Mouse (Mus musculus) lung, embryonic 14.5 days (tissue): ENCODE measurements around the gene Tm4sf20. TPM values are rescaled to one million over a fixed set of nuclear protein-coding genes. Genes with fewer than 3 reads are reported as not detected.

Experiments
- ATAC-seq: fragments of 200-750 bp; cut with Nextera tagmentation; 2 replicates; pipeline ENCODE4 v1.8.0; 2017; ENCODE audit warnings: mild to moderate bottlenecking, moderate TSS enrichment, moderate library complexity; ENCODE audit not compliant: insufficient read depth
- DNase-seq: peaks from one replicate; pipeline ENCODE4 v3.0.0-alpha.2; 2015
- H3K27ac ChIP-seq: fragments of 300-500 bp; sonication (generic); 2 replicates; pipeline ENCODE4 v1.5.1; 2014; ENCODE audit warnings: low read depth, mild to moderate bottlenecking, moderate library complexity
- H3K27me3 ChIP-seq: fragments of 300-500 bp; sonication (generic); 2 replicates; pipeline ENCODE4 v1.6.1; 2014; ENCODE audit warnings: low read length, control low read depth; ENCODE audit not compliant: insufficient read depth
- H3K36me3 ChIP-seq: fragments of 300-500 bp; sonication (generic); 2 replicates; pipeline ENCODE4 v1.6.1; 2014; ENCODE audit warnings: control low read depth; ENCODE audit not compliant: insufficient read depth
- H3K4me1 ChIP-seq: fragments of 300-500 bp; sonication (generic); 2 replicates; pipeline ENCODE4 v1.6.1; 2014; ENCODE audit warnings: antibody characterized with exemption, control low read depth; ENCODE audit not compliant: insufficient read depth
- H3K4me2 ChIP-seq: fragments of 300-500 bp; sonication (generic); 2 replicates; pipeline ENCODE4 v1.6.1; 2014; ENCODE audit warnings: mild to moderate bottlenecking
- H3K4me3 ChIP-seq: fragments of 300-500 bp; sonication (generic); 2 replicates; pipeline ENCODE4 v1.5.1; 2014; ENCODE audit warnings: low read depth, low read length
- H3K9ac ChIP-seq: fragments of 300-500 bp; sonication (generic); 2 replicates; pipeline ENCODE4 v1.6.1; 2014
- H3K9me3 ChIP-seq: fragments of 300-500 bp; sonication (generic); 2 replicates; pipeline ENCODE4 v1.6.1; 2016; ENCODE audit warnings: low read depth, low read length, control low read depth
- CTCF ChIP-seq: IDR thresholded peaks from 2 replicates; pipeline ENCODE4 v1.5.1; 2016; ENCODE audit warnings: antibody characterized with exemption, low read depth
- WGBS: fragments of 180-500 bp; shearing (Covaris S2); extraction: QIAGEN DNeasy Blood & Tissue Kit; methylation state at CpG from one replicate; pipeline ENCODE4 v1.1.7; 2014; 5-methylcytosine and 5-hydroxymethylcytosine counted together
- polyA plus RNA-seq: library from polyadenylated mRNA; unstranded; fragments of >200 nt; fragmentation: Nextera tagmentation; extraction: Ambion mirVana; gene quantifications from 2 replicates; pipeline ENCODE4 v1.2.1, GENCODE M21; 2014

Tm4sf20 gene
- polyA plus RNA-seq, 1 experiment from 2014 or later = not detected

- H3K4me1 ChIP-seq = no peaks in the 10 kb centered on the region
- no peak overlapping the region for H3K27ac ChIP-seq
- ATAC-seq = no peak
- H3K36me3 ChIP-seq = no peaks in the 10 kb centered on the region
- no peaks in the 10 kb centered on the region for H3K27me3 ChIP-seq
- H3K9me3 ChIP-seq = no peaks in the 10 kb centered on the region
- DNase-seq = no peak
- 75% methylated on average over 6 of the region's 6 CpGs for WGBS
- no peak for TF ChIP-seq CTCF
- H3K9ac ChIP-seq = no peak overlapping the region
- no peak overlapping the region for H3K4me3 ChIP-seq
- H3K4me2 ChIP-seq = no peak overlapping the region
Observed at GRCm38 (mm10) chr1:82779388-82779966, 11.2 kb upstream of the Tm4sf20 start.

GRCm38 (mm10) chr1:82775293-82775692, 7.0 kb upstream of the Tm4sf20 start:
- Histone ChIP-seq H3K4me2 (no peak overlapping the region), H3K4me3 (no peak overlapping the region), H3K9me3 (no peaks in the 10 kb centered on the region), H3K4me1 (no peaks in the 10 kb centered on the region), H3K27ac (no peak overlapping the region), H3K36me3 (no peaks in the 10 kb centered on the region), H3K9ac (no peak overlapping the region), H3K27me3 (no peaks in the 10 kb centered on the region)
- 88% methylated on average over 4 of the region's 4 CpGs for WGBS
- TF ChIP-seq CTCF = no peak
- no peak for DNase-seq
- ATAC-seq = no peak

- Histone ChIP-seq H3K4me1 (no peaks in the 10 kb centered on the region), H3K36me3 (no peaks in the 10 kb centered on the region), H3K9ac (no peak overlapping the region), H3K27ac (no peak overlapping the region), H3K4me3 (no peak overlapping the region), H3K9me3 (no peaks in the 10 kb centered on the region), H3K4me2 (no peak overlapping the region), H3K27me3 (no peaks in the 10 kb centered on the region)
- peak; percentile 6; the same call in 1 of the 2 replicates for TF ChIP-seq CTCF
- DNase-seq = no peak
- no peak for ATAC-seq
- 62% methylated on average over 5 of the region's 5 CpGs for WGBS
Observed at GRCm38 (mm10) chr1:82773208-82773607, 4.9 kb upstream of the Tm4sf20 start.

GRCm38 (mm10) chr1:82772428-82772827, 4.2 kb upstream of the Tm4sf20 start:
- H3K9ac ChIP-seq = no peak overlapping the region
- no peaks in the 10 kb centered on the region for H3K36me3 ChIP-seq
- ATAC-seq (no peak), DNase-seq (no peak)
- no peaks in the 10 kb centered on the region for H3K27me3 ChIP-seq
- no peak overlapping the region for H3K27ac ChIP-seq
- WGBS = 72% methylated on average over 4 of the region's 4 CpGs
- no peaks in the 10 kb centered on the region for H3K4me1 ChIP-seq
- no peaks in the 10 kb centered on the region for H3K9me3 ChIP-seq
- no peak overlapping the region for H3K4me2 ChIP-seq
- no peak overlapping the region for H3K4me3 ChIP-seq
- TF ChIP-seq CTCF = no peak

- no peaks in the 10 kb centered on the region for H3K9me3 ChIP-seq
- H3K27ac ChIP-seq = no peak within 1 kb of the TSS
- H3K36me3 ChIP-seq = no peaks in the 10 kb centered on the region
- no peak for ATAC-seq
- no peak within 1 kb of the TSS for H3K4me2 ChIP-seq
- no peak for TF ChIP-seq CTCF
- H3K4me3 ChIP-seq = no peak within 1 kb of the TSS
- 84% methylated on average over 15 of the region's 15 CpGs for WGBS
- H3K27me3 ChIP-seq = no peaks in the 10 kb centered on the region
- no peak for DNase-seq
- no peak within 1 kb of the TSS for H3K9ac ChIP-seq
- no peaks in the 10 kb centered on the region for H3K4me1 ChIP-seq
Observed at GRCm38 (mm10) chr1:82771022-82771586, 2.8 kb upstream of the Tm4sf20 start, which contains the start of gene Gm47791. Gene Gm47791 (minus strand): TSS chr1:82771243.

- H3K9ac ChIP-seq = no peak overlapping the region
- ATAC-seq (no peak), DNase-seq (no peak)
- 29% methylated on average over 4 of the region's 4 CpGs for WGBS
- no peak for TF ChIP-seq CTCF
- H3K27ac ChIP-seq = no peak overlapping the region
- H3K4me1 ChIP-seq = no peaks in the 10 kb centered on the region
- no peaks in the 10 kb centered on the region for H3K9me3 ChIP-seq
- H3K36me3 ChIP-seq = peaks cover 6% of the 10 kb centered on the region; the same call in 1 of the 2 replicates
- H3K4me2 ChIP-seq = no peak overlapping the region
- no peaks in the 10 kb centered on the region for H3K27me3 ChIP-seq
- H3K4me3 ChIP-seq = no peak overlapping the region
Observed at GRCm38 (mm10) chr1:82766641-82767040, 1.6 kb downstream of the Tm4sf20 start.

GRCm38 (mm10) chr1:82766227-82766626, 2.0 kb downstream of the Tm4sf20 start:
- no peak for TF ChIP-seq CTCF
- peaks cover 8% of the 10 kb centered on the region; the same call in 1 of the 2 replicates for H3K36me3 ChIP-seq
- H3K4me3 ChIP-seq = no peak overlapping the region
- no peak overlapping the region for H3K27ac ChIP-seq
- DNase-seq (no peak), ATAC-seq (no peak)
- no peaks in the 10 kb centered on the region for H3K4me1 ChIP-seq
- H3K4me2 ChIP-seq = no peak overlapping the region
- H3K27me3 ChIP-seq = no peaks in the 10 kb centered on the region
- 19% methylated on average over 1 of the region's 1 CpGs for WGBS
- no peak overlapping the region for H3K9ac ChIP-seq
- H3K9me3 ChIP-seq = no peaks in the 10 kb centered on the region
